Mouse (Mus musculus): ENCODE measurements around the gene C2.

GRCm38 (mm10) chr17:34924258-34924657, 26.2 kb upstream of the C2 start:
- TF ChIP-seq MAX (IDR thresholded peaks at IDR 0.05; ENCODE audit: low read depth) (no peak), POLR2A (IDR thresholded peaks at IDR 0.05; ENCODE audit: insufficient read length, low read depth) (no peak), MYOD1 (IDR thresholded peaks at IDR 0.05; ENCODE audit: control insufficient read depth in 1 of 3, insufficient read length in 2 of 3, low read depth in 2 of 3) (no peak), POLR2AphosphoS2 (IDR thresholded peaks at IDR 0.05; ENCODE audit: insufficient read length, low read depth) (no peak), SRF (IDR thresholded peaks at IDR 0.05; ENCODE audit: control insufficient read depth, insufficient read length, low read depth) (no peak), USF1 (IDR thresholded peaks at IDR 0.05; ENCODE audit: low read depth) (no peak), MYOG (IDR thresholded peaks at IDR 0.05; ENCODE audit: control insufficient read depth in 1 of 3, insufficient read depth in 1 of 3, insufficient read length in 2 of 3, low read depth in 2 of 3) (no peak), REST (IDR thresholded peaks at IDR 0.05; ENCODE audit: insufficient read depth, insufficient read length) (no peak), E2F4 (IDR thresholded peaks at IDR 0.05; ENCODE audit: insufficient read depth) (no peak), TCF3 (IDR thresholded peaks at IDR 0.05; ENCODE audit: insufficient read length, low read depth) (no peak), TCF12 (IDR thresholded peaks at IDR 0.05; ENCODE audit: insufficient read depth, poor library complexity, severe bottlenecking) (no peak)

All from myocyte (in vitro differentiated cells).